In genomic region chr7:45759400-45759799, GRCm38 (mm10) we compare ENCODE assay signal across 9 mouse cellular contexts. TPM values are rescaled to one million over a fixed set of nuclear protein-coding genes. Genes with fewer than 3 reads are reported as not detected.
DNase-seq lines count a peak whose midpoint lies in the region; ATAC-seq lines count a peak whose summit lies in the region.
"Had no signal": no experiment of that assay in that cellular context is flagged by ENCODE, and none has a peak within 500 bp of the region (broad histone marks: within the 10 kb centered on the region; RNA-seq: fewer than 3 reads in every experiment).

No protein-coding gene starts in this region.

- peaks cover 6% of the 10 kb centered on the region for H3K4me1 ChIP-seq in heart, embryonic 13.5 days
- peaks cover 6% of the 10 kb centered on the region; the same call in 1 of the 2 replicates for H3K4me1 ChIP-seq in hindbrain, embryonic 14.5 days (replicated peaks; ENCODE audit: control insufficient read depth, insufficient read depth, low read length)
- peaks cover 7% of the 10 kb centered on the region; the same call in 1 of the 2 replicates for H3K4me1 ChIP-seq in limb, embryonic 15.5 days
- H3K4me1 ChIP-seq in midbrain, embryonic 16.5 days (ENCODE audit: control insufficient read depth, insufficient read depth, low read length) = no peaks in the 10 kb centered on the region

- peaks cover 44% of the 10 kb centered on the region for H3K27me3 ChIP-seq in heart, embryonic 13.5 days (replicated peaks)
- peaks cover 25% of the 10 kb centered on the region for H3K27me3 ChIP-seq in hindbrain, embryonic 14.5 days (ENCODE audit: control insufficient read depth, insufficient read depth, low read length)
- H3K27me3 ChIP-seq in limb, embryonic 15.5 days = peaks cover 28% of the 10 kb centered on the region
- H3K27me3 ChIP-seq in midbrain, embryonic 16.5 days (ENCODE audit: control insufficient read depth, insufficient read depth, low read depth, low read length) = peaks cover 12% of the 10 kb centered on the region

- peak overlapping the region; percentile 33 for H3K4me3 ChIP-seq in heart, embryonic 13.5 days
- H3K4me3 ChIP-seq in hindbrain, embryonic 14.5 days (replicated peaks; ENCODE audit: low read length) = no peak overlapping the region
- H3K4me3 ChIP-seq in limb, embryonic 15.5 days = peak overlapping the region; percentile 21
- no peak overlapping the region; the same call in 1 of the 2 replicates for H3K4me3 ChIP-seq in midbrain, embryonic 16.5 days (ENCODE audit: low read depth, low read length)

- no peak; the same call in 1 of the 2 replicates for ATAC-seq in heart, embryonic 13.5 days (ENCODE audit: extremely low read depth, insufficient number of reproducible peaks, low FRiP score, low TSS enrichment)
- no peak for ATAC-seq in hindbrain, embryonic 14.5 days (ENCODE audit: low FRiP score)
- no peak for ATAC-seq in limb, embryonic 15.5 days (ENCODE audit: insufficient number of reproducible peaks, low FRiP score, low TSS enrichment, low read depth)
- no peak for ATAC-seq in midbrain, embryonic 16.5 days

- intact Hi-C loops in left cerebral cortex, postnatal 14 days (cut with DNase I) = no loop called here

- 6% methylated on average over 27 of the region's 27 CpGs for WGBS in heart, embryonic 13.5 days
- 11% methylated on average over 27 of the region's 27 CpGs for WGBS in hindbrain, embryonic 14.5 days
- 3% methylated on average over 26 of the region's 27 CpGs for WGBS in limb, embryonic 15.5 days
- 8% methylated on average over 24 of the region's 27 CpGs for WGBS in midbrain, embryonic 16.5 days

- H3K27ac ChIP-seq in heart, embryonic 13.5 days (replicated peaks) = no peak overlapping the region
- no peak overlapping the region for H3K27ac ChIP-seq in hindbrain, embryonic 14.5 days
- H3K27ac ChIP-seq in limb, embryonic 15.5 days = no peak overlapping the region; the same call in 1 of the 2 replicates
- H3K27ac ChIP-seq in midbrain, embryonic 16.5 days (ENCODE audit: low read length) = no peak overlapping the region

- peak overlapping the region; percentile 61 for H3K9ac ChIP-seq in heart, embryonic 13.5 days
- H3K9ac ChIP-seq in hindbrain, embryonic 14.5 days = no peak overlapping the region
- no peak overlapping the region for H3K9ac ChIP-seq in limb, embryonic 15.5 days
- 0 out of 2 replicates have a peak overlapping the region, but pooled peaks have one; percentile 4 for H3K9ac ChIP-seq in midbrain, embryonic 16.5 days (ENCODE audit: low read depth, low read length)

- no peaks in the 10 kb centered on the region for H3K9me3 ChIP-seq in heart, embryonic 13.5 days
- no peaks in the 10 kb centered on the region for H3K9me3 ChIP-seq in hindbrain, embryonic 14.5 days (ENCODE audit: control insufficient read depth, low read length)
- H3K9me3 ChIP-seq in limb, embryonic 15.5 days = no peaks in the 10 kb centered on the region
- no peaks in the 10 kb centered on the region for H3K9me3 ChIP-seq in midbrain, embryonic 16.5 days (replicated peaks; ENCODE audit: control insufficient read depth, low read length, poor library complexity, severe bottlenecking)

- peak overlapping the region; percentile 58 for H3K4me2 ChIP-seq in heart, embryonic 13.5 days
- 0 out of 2 replicates have a peak overlapping the region, but pooled peaks have one; percentile 12 for H3K4me2 ChIP-seq in hindbrain, embryonic 14.5 days (replicated peaks)
- peak overlapping the region; percentile 42 for H3K4me2 ChIP-seq in limb, embryonic 15.5 days
- H3K4me2 ChIP-seq in midbrain, embryonic 16.5 days (ENCODE audit: low read length) = peak overlapping the region; percentile 15; the same call in 1 of the 2 replicates

- DNase-seq in heart, postnatal 4 days = no peak
- no peak for DNase-seq in hindbrain, embryonic 14.5 days (ENCODE audit: low spot score)
- no peak for DNase-seq in cerebellum, adult 9-10 months
- DNase-seq in adipocyte (ENCODE audit: low spot score) = no peak
- DNase-seq in left cerebral cortex, postnatal 14 days (ENCODE audit: low spot score in 2 of 2) = no peak

- H3K36me3 ChIP-seq in heart, embryonic 13.5 days = no peaks in the 10 kb centered on the region
- no peaks in the 10 kb centered on the region for H3K36me3 ChIP-seq in hindbrain, embryonic 14.5 days (replicated peaks; ENCODE audit: control insufficient read depth, insufficient read depth)
- H3K36me3 ChIP-seq in limb, embryonic 15.5 days = no peaks in the 10 kb centered on the region
- no peaks in the 10 kb centered on the region for H3K36me3 ChIP-seq in midbrain, embryonic 16.5 days (ENCODE audit: control insufficient read depth, insufficient read depth, low read length)

RNA-seq across cellular contexts. Expression of gene Lmtk3, which starts 24.1 kb away (rescaled TPM):
- 0.62 and 0.80 TPM in 2 replicates for polyA plus RNA-seq in heart, embryonic 13.5 days (2015; fragmentation: Nextera tagmentation; extraction: Ambion mirVana)
- total RNA-seq in heart, postnatal 4 days (2021) = under 1 TPM; 0.10 to 0.16 TPM
- 20.9 and 23.6 TPM in 2 replicates for polyA plus RNA-seq in hindbrain, embryonic 14.5 days (2014; fragmentation: Nextera tagmentation; extraction: Ambion mirVana)
- 1.6 and 2.0 TPM in 2 replicates for polyA plus RNA-seq in limb, embryonic 15.5 days (2015; fragmentation: Nextera tagmentation; extraction: Ambion mirVana)
- polyA plus RNA-seq in midbrain, embryonic 16.5 days (2015; fragmentation: Nextera tagmentation; extraction: Ambion mirVana) = 19.6 and 26.7 TPM in 2 replicates
- 100 to 1,000 TPM; 261 to 275 TPM for total RNA-seq in left cerebral cortex, postnatal 14 days (2021)

RNA-seq across cellular contexts. Expression of gene Sult2b1, which starts 25.1 kb away (rescaled TPM):
- 0.24 and 0.38 TPM in 2 replicates for polyA plus RNA-seq in heart, embryonic 13.5 days (2015; fragmentation: Nextera tagmentation; extraction: Ambion mirVana)
- total RNA-seq in heart, postnatal 4 days (2021) = not detected
- polyA plus RNA-seq in hindbrain, embryonic 14.5 days (2014; fragmentation: Nextera tagmentation; extraction: Ambion mirVana) = 5.2 and 7.3 TPM in 2 replicates
- 82.1 and 91.0 TPM in 2 replicates for polyA plus RNA-seq in limb, embryonic 15.5 days (2015; fragmentation: Nextera tagmentation; extraction: Ambion mirVana)
- 6.1 and 6.4 TPM in 2 replicates for polyA plus RNA-seq in midbrain, embryonic 16.5 days (2015; fragmentation: Nextera tagmentation; extraction: Ambion mirVana)
- total RNA-seq in left cerebral cortex, postnatal 14 days (2021) = 10 to 100 TPM in 1 of 2 experiments, 1 to 10 TPM in 1; 10.0 to 13.0 TPM

RNA-seq across cellular contexts. Expression of gene Spaca4, which starts 33.8 kb away (rescaled TPM):
- not detected in 2 replicates for polyA plus RNA-seq in heart, embryonic 13.5 days (2015; fragmentation: Nextera tagmentation; extraction: Ambion mirVana)
- not detected for total RNA-seq in heart, postnatal 4 days (2021)
- not detected in 2 replicates for polyA plus RNA-seq in hindbrain, embryonic 14.5 days (2014; fragmentation: Nextera tagmentation; extraction: Ambion mirVana)
- not detected in 2 replicates for polyA plus RNA-seq in limb, embryonic 15.5 days (2015; fragmentation: Nextera tagmentation; extraction: Ambion mirVana)
- polyA plus RNA-seq in midbrain, embryonic 16.5 days (2015; fragmentation: Nextera tagmentation; extraction: Ambion mirVana) = not detected in 2 replicates
- total RNA-seq in left cerebral cortex, postnatal 14 days (2021) = not detected
- total RNA-seq: MEL had no signal

RNA-seq across cellular contexts. Expression of gene Fam83e, which starts 38.4 kb away (rescaled TPM):
- polyA plus RNA-seq in heart, embryonic 13.5 days (2015; fragmentation: Nextera tagmentation; extraction: Ambion mirVana) = 0.20 and 0.31 TPM in 2 replicates
- under 1 TPM; 0.38 to 0.43 TPM for total RNA-seq in heart, postnatal 4 days (2021)
- polyA plus RNA-seq in hindbrain, embryonic 14.5 days (2014; fragmentation: Nextera tagmentation; extraction: Ambion mirVana) = 0.17 TPM in 1 of 2 replicates, not detected in the other
- polyA plus RNA-seq in limb, embryonic 15.5 days (2015; fragmentation: Nextera tagmentation; extraction: Ambion mirVana) = 0.76 and 0.78 TPM in 2 replicates
- 0.48 and 0.62 TPM in 2 replicates for polyA plus RNA-seq in midbrain, embryonic 16.5 days (2015; fragmentation: Nextera tagmentation; extraction: Ambion mirVana)
- total RNA-seq in left cerebral cortex, postnatal 14 days (2021) = under 1 TPM; 0.24 to 0.34 TPM

RNA-seq across cellular contexts. Expression of gene Sphk2, which starts 41.6 kb away (rescaled TPM):
- polyA plus RNA-seq in heart, embryonic 13.5 days (2015; fragmentation: Nextera tagmentation; extraction: Ambion mirVana) = 16.7 and 17.5 TPM in 2 replicates
- total RNA-seq in heart, postnatal 4 days (2021) = 10 to 100 TPM; 14.2 to 16.7 TPM
- polyA plus RNA-seq in hindbrain, embryonic 14.5 days (2014; fragmentation: Nextera tagmentation; extraction: Ambion mirVana) = 16.7 and 20.0 TPM in 2 replicates
- polyA plus RNA-seq in limb, embryonic 15.5 days (2015; fragmentation: Nextera tagmentation; extraction: Ambion mirVana) = 38.5 and 39.7 TPM in 2 replicates
- 21.9 and 23.0 TPM in 2 replicates for polyA plus RNA-seq in midbrain, embryonic 16.5 days (2015; fragmentation: Nextera tagmentation; extraction: Ambion mirVana)
- total RNA-seq in left cerebral cortex, postnatal 14 days (2021) = 10 to 100 TPM; 28.8 to 32.7 TPM

Comparison
In these comparisons a context has a peak if more than half of its experiments do, and no peak if none do; other contexts are left out.
1. H3K4me3 ChIP-seq: peak in heart, embryonic 13.5 days (single experiment) and limb, embryonic 15.5 days (single experiment); none in hindbrain, embryonic 14.5 days (single experiment) and midbrain, embryonic 16.5 days (single experiment).
2. H3K9ac ChIP-seq: peak in heart, embryonic 13.5 days (single experiment) and midbrain, embryonic 16.5 days (single experiment); none in hindbrain, embryonic 14.5 days (single experiment) and limb, embryonic 15.5 days (single experiment).
3. RNA of gene Sult2b1, which starts 25.1 kb away (polyA plus RNA-seq): 82.1 to 91.0 TPM in limb, embryonic 15.5 days; 5.2 to 7.3 TPM in hindbrain, embryonic 14.5 days, 6.1 to 6.4 TPM in midbrain, embryonic 16.5 days and 0.24 to 0.38 TPM in heart, embryonic 13.5 days; every median in the first group is over 10 times any median in the second.
4. Peak in every context shown above with its lines, with median percentiles within 50 percentile points of each other: H3K4me2 ChIP-seq.